Mouse (Mus musculus): ENCODE measurements around the gene Prkn. TPM values are rescaled to one million over a fixed set of nuclear protein-coding genes. Genes with fewer than 3 reads are reported as not detected.

The Prkn gene
- polyA plus RNA-seq, 1 experiment: 1.3 TPM

GRCm38 (mm10) chr17:11970160-11970559, 1130.0 kb downstream of the Prkn start:
- TF ChIP-seq GATA1 (IDR thresholded peaks at IDR 0.05; ENCODE audit: low read length): no peak

GRCm38 (mm10) chr17:11972550-11972949, 1132.4 kb downstream of the Prkn start:
- no peak for TF ChIP-seq GATA1 (IDR thresholded peaks at IDR 0.05; ENCODE audit: low read length)

GRCm38 (mm10) chr17:11972969-11973787, 1133.0 kb downstream of the Prkn start:
- TF ChIP-seq GATA1 (IDR thresholded peaks at IDR 0.05; ENCODE audit: low read length): no peak

GRCm38 (mm10) chr17:11975062-11975607, 1135.0 kb downstream of the Prkn start:
- no peak for TF ChIP-seq GATA1 (IDR thresholded peaks at IDR 0.05; ENCODE audit: low read length)

- TF ChIP-seq GATA1 (IDR thresholded peaks at IDR 0.05; ENCODE audit: low read length): no peak
Observed at GRCm38 (mm10) chr17:11978260-11978821, 1138.2 kb downstream of the Prkn start.

GRCm38 (mm10) chr17:11981666-11982065, 1141.5 kb downstream of the Prkn start:
- TF ChIP-seq GATA1 (IDR thresholded peaks at IDR 0.05; ENCODE audit: low read length): no peak

GRCm38 (mm10) chr17:11988110-11988837, 1148.1 kb downstream of the Prkn start:
- no peak for TF ChIP-seq GATA1 (IDR thresholded peaks at IDR 0.05; ENCODE audit: low read length)

GRCm38 (mm10) chr17:11989296-11989695, 1149.1 kb downstream of the Prkn start:
- TF ChIP-seq GATA1 (IDR thresholded peaks at IDR 0.05; ENCODE audit: low read length): no peak

GRCm38 (mm10) chr17:11990386-11991087, 1150.4 kb downstream of the Prkn start:
- TF ChIP-seq GATA1 (IDR thresholded peaks at IDR 0.05; ENCODE audit: low read length): no peak

GRCm38 (mm10) chr17:11993249-11993648, 1153.1 kb downstream of the Prkn start:
- no peak for TF ChIP-seq GATA1 (IDR thresholded peaks at IDR 0.05; ENCODE audit: low read length)

GRCm38 (mm10) chr17:11994252-11994651, 1154.1 kb downstream of the Prkn start:
- no peak for TF ChIP-seq GATA1 (IDR thresholded peaks at IDR 0.05; ENCODE audit: low read length)

- TF ChIP-seq GATA1 (IDR thresholded peaks at IDR 0.05; ENCODE audit: low read length): no peak
Observed at GRCm38 (mm10) chr17:11995522-11995921, 1155.3 kb downstream of the Prkn start.

- TF ChIP-seq GATA1 (IDR thresholded peaks at IDR 0.05; ENCODE audit: low read length): peak; percentile 91
Observed at GRCm38 (mm10) chr17:11996311-11996710, 1156.1 kb downstream of the Prkn start.

GRCm38 (mm10) chr17:12000285-12000684, 1160.1 kb downstream of the Prkn start:
- TF ChIP-seq GATA1 (IDR thresholded peaks at IDR 0.05; ENCODE audit: low read length): no peak

GRCm38 (mm10) chr17:12021326-12021725, 1181.1 kb downstream of the Prkn start:
- TF ChIP-seq GATA1 (IDR thresholded peaks at IDR 0.05; ENCODE audit: low read length): no peak
